Mouse (Mus musculus) adrenal gland, postnatal 36 days (tissue): Measurements from ENCODE around the gene Clca3a1. TPM values are rescaled to one million over a fixed set of nuclear protein-coding genes. Genes with fewer than 3 reads are reported as not detected.

Experiments used
- DNase-seq, 2 experiments: peaks; one replicate each; pipeline ENCODE4 v3.0.0; 2021; ENCODE audit warnings: mixed read lengths in 1 of 2
- total RNA-seq, 2 experiments: library from RNA; stranded (reverse); gene quantifications; 2 replicates each; pipeline ENCODE4 v1.2.3; 2021

Clca3a1 gene
- total RNA-seq, 2 experiments from 2014 or later: 3.4 to 5.9 TPM

- peak; percentile 68 to 77 for DNase-seq
Observed at GRCm38 (mm10) chr3:144719088-144719900, 41.5 kb downstream of the Clca3a1 start.

- DNase-seq: peak; percentile 30 to 45
Observed at GRCm38 (mm10) chr3:144718706-144719087, 42.1 kb downstream of the Clca3a1 start.

- peak in 1 of 2 experiments; percentile 19 for DNase-seq
Observed at GRCm38 (mm10) chr3:144717835-144718234, 42.9 kb downstream of the Clca3a1 start.

GRCm38 (mm10) chr3:144717121-144717520, 43.7 kb downstream of the Clca3a1 start:
- DNase-seq: peak in 1 of 2 experiments; percentile 10

GRCm38 (mm10) chr3:144715901-144716300, 44.9 kb downstream of the Clca3a1 start:
- DNase-seq: no peak

GRCm38 (mm10) chr3:144715033-144715432, 45.7 kb downstream of the Clca3a1 start:
- peak in 1 of 2 experiments; percentile 10 for DNase-seq

GRCm38 (mm10) chr3:144714606-144715005, 46.2 kb downstream of the Clca3a1 start:
- DNase-seq: peak; percentile 25

- peak; percentile 56 to 70 for DNase-seq
Observed at GRCm38 (mm10) chr3:144714126-144714525, 46.7 kb downstream of the Clca3a1 start.

GRCm38 (mm10) chr3:144711607-144712206, 49.1 kb downstream of the Clca3a1 start:
- no peak for DNase-seq

- no peak for DNase-seq
Observed at GRCm38 (mm10) chr3:144708612-144709011, 52.2 kb downstream of the Clca3a1 start.

GRCm38 (mm10) chr3:144703959-144704358, 56.8 kb downstream of the Clca3a1 start:
- DNase-seq: no peak

- DNase-seq: no peak
Observed at GRCm38 (mm10) chr3:144698790-144699433, 61.9 kb downstream of the Clca3a1 start.

GRCm38 (mm10) chr3:144697942-144698341, 62.8 kb downstream of the Clca3a1 start:
- no peak for DNase-seq

GRCm38 (mm10) chr3:144697154-144697553, 63.6 kb downstream of the Clca3a1 start:
- no peak for DNase-seq

- DNase-seq: no peak
Observed at GRCm38 (mm10) chr3:144694941-144695340, 65.8 kb downstream of the Clca3a1 start.

- DNase-seq: no peak
Observed at GRCm38 (mm10) chr3:144694040-144694439, 66.7 kb downstream of the Clca3a1 start.

GRCm38 (mm10) chr3:144692052-144692451, 68.7 kb downstream of the Clca3a1 start:
- DNase-seq: no peak

GRCm38 (mm10) chr3:144689236-144689635, 71.5 kb downstream of the Clca3a1 start:
- DNase-seq: peak; percentile 36 to 58

GRCm38 (mm10) chr3:144688284-144688683, 72.5 kb downstream of the Clca3a1 start:
- no peak for DNase-seq

GRCm38 (mm10) chr3:144687618-144688017, 73.2 kb downstream of the Clca3a1 start:
- DNase-seq: no peak

GRCm38 (mm10) chr3:144686146-144686545, 74.6 kb downstream of the Clca3a1 start:
- DNase-seq: no peak

- DNase-seq: no peak
Observed at GRCm38 (mm10) chr3:144683136-144683814, 77.5 kb downstream of the Clca3a1 start.
